Mouse (Mus musculus) CH12.LX (cell line): ENCODE measurements around the gene Slc23a2. TPM values are rescaled to one million over a fixed set of nuclear protein-coding genes. Genes with fewer than 3 reads are reported as not detected.

Experiments
- DNase-seq: peaks from one replicate; pipeline ENCODE4 v3.0.0-alpha.2; 2013; ENCODE audit errors: extremely low read depth
- H3K27ac ChIP-seq: 2 replicates; pipeline ENCODE4 v1.5.1; 2012; ENCODE audit warnings: low read depth, mild to moderate bottlenecking, control low read depth, moderate library complexity; ENCODE audit not compliant: insufficient read depth
- H3K27me3 ChIP-seq: replicated peaks from 2 replicates; pipeline ENCODE3; 2012; ENCODE audit warnings: inconsistent platforms
- H3K36me3 ChIP-seq, 2 experiments: replicated peaks in 1 of 2; 2 replicates each; pipeline versions ENCODE3 to v1.6.1; 2012; ENCODE audit warnings: inconsistent platforms in 1 of 2, low read length in 1 of 2, mild to moderate bottlenecking in 1 of 2, mixed read lengths in 1 of 2, moderate library complexity in 1 of 2; ENCODE audit not compliant: control insufficient read depth in 1 of 2, insufficient read depth in 1 of 2
- H3K4me1 ChIP-seq, 2 experiments: 2 replicates each; pipeline ENCODE4 v1.6.1; 2012; ENCODE audit warnings: inconsistent platforms in 1 of 2, moderate library complexity in 1 of 2; ENCODE audit not compliant: insufficient read depth in 2 of 2, control insufficient read depth in 1 of 2
- H3K4me2 ChIP-seq: 2 replicates; pipeline ENCODE4 v1.6.1; 2012; ENCODE audit warnings: low read depth, mild to moderate bottlenecking, control low read depth; ENCODE audit not compliant: poor library complexity, insufficient read depth, severe bottlenecking
- H3K4me3 ChIP-seq, 3 experiments: fragments of 150-350 bp in 1 of 3; sonication (generic) in 1 of 3; replicated peaks in 1 of 3; 2 replicates each; pipeline versions ENCODE3 to v1.5.1; 2011 to 2012; ENCODE audit warnings: low read depth in 2 of 3, low read length in 2 of 3, mild to moderate bottlenecking in 2 of 3, moderate library complexity in 2 of 3, control low read depth in 1 of 3, improper control_type of control experiment in 1 of 3, inconsistent platforms in 1 of 3, mixed read lengths in 1 of 3; ENCODE audit not compliant: poor library complexity in 1 of 3
- H3K79me2 ChIP-seq: replicated peaks from 2 replicates; pipeline ENCODE4 v1.6.1; 2012; ENCODE audit warnings: mild to moderate bottlenecking, moderate library complexity; ENCODE audit not compliant: control insufficient read depth, poor library complexity, insufficient read depth, severe bottlenecking; ENCODE audit errors: extremely low read depth
- H3K9ac ChIP-seq: 2 replicates; pipeline ENCODE4 v1.6.1; 2012; ENCODE audit warnings: low read depth, mild to moderate bottlenecking, control low read depth, moderate library complexity; ENCODE audit not compliant: insufficient read depth
- H3K9me3 ChIP-seq: replicated peaks from 2 replicates; pipeline ENCODE3; 2012; ENCODE audit warnings: low read length, inconsistent platforms, mixed read lengths
- BHLHE40 ChIP-seq: IDR thresholded peaks from 2 replicates; pipeline ENCODE4 v1.6.1; 2011; ENCODE audit warnings: mild to moderate bottlenecking, low read depth, low read length, improper control_type of control experiment
- CTCF ChIP-seq, 2 experiments: IDR thresholded peaks in 1 of 2; conservative IDR thresholded peaks in 1 of 2; 2 replicates each; pipeline ENCODE4 v1.5.1; 2011 to 2012; ENCODE audit warnings: low read depth in 2 of 2, low read length in 2 of 2, improper control_type of control experiment in 1 of 2, inconsistent platforms in 1 of 2, mild to moderate bottlenecking in 1 of 2, moderate library complexity in 1 of 2
- E2F4 ChIP-seq: IDR thresholded peaks from 2 replicates; pipeline ENCODE4 v1.6.1; 2011; ENCODE audit warnings: low read depth, low read length, improper control_type of control experiment; ENCODE audit not compliant: insufficient replicate concordance
- ELF1 ChIP-seq: IDR thresholded peaks from 2 replicates; pipeline ENCODE4 v1.6.1; 2014; ENCODE audit warnings: low read depth, mild to moderate bottlenecking, inconsistent platforms, low read length, improper control_type of control experiment
- EP300 ChIP-seq: IDR thresholded peaks from 2 replicates; pipeline ENCODE4 v1.6.1; 2011; ENCODE audit warnings: low read length, improper control_type of control experiment
- ETS1 ChIP-seq: conservative IDR thresholded peaks from 2 replicates; pipeline ENCODE4 v1.6.1; 2012; ENCODE audit warnings: low read depth, mild to moderate bottlenecking, inconsistent platforms, low read length, improper control_type of control experiment, moderate library complexity
- GABPA ChIP-seq: IDR thresholded peaks from 2 replicates; pipeline ENCODE4 v1.6.1; 2012; ENCODE audit warnings: low read depth, low read length, improper control_type of control experiment, inconsistent platforms; ENCODE audit not compliant: insufficient replicate concordance
- HCFC1 ChIP-seq: IDR thresholded peaks from 2 replicates; pipeline ENCODE4 v1.6.1; 2012; ENCODE audit warnings: low read depth, mild to moderate bottlenecking, inconsistent platforms, low read length, improper control_type of control experiment
- JUN ChIP-seq: IDR thresholded peaks from 2 replicates; pipeline ENCODE4 v1.6.1; 2011; ENCODE audit warnings: low read depth, mild to moderate bottlenecking, low read length, improper control_type of control experiment, moderate library complexity; ENCODE audit not compliant: insufficient read depth
- MEF2A ChIP-seq: IDR thresholded peaks from 2 replicates; pipeline ENCODE4 v1.6.1; 2014; ENCODE audit warnings: low read depth, mild to moderate bottlenecking, inconsistent platforms, low read length, improper control_type of control experiment, borderline replicate concordance
- MXI1 ChIP-seq: IDR thresholded peaks from 2 replicates; pipeline ENCODE4 v1.6.1; 2011; ENCODE audit warnings: mild to moderate bottlenecking, low read depth, low read length, improper control_type of control experiment
- MYC ChIP-seq: IDR thresholded peaks from 2 replicates; pipeline ENCODE4 v1.6.1; 2011; ENCODE audit warnings: low read depth, mild to moderate bottlenecking, improper control_type of control experiment, low read length
- POLR2AphosphoS2 ChIP-seq: IDR thresholded peaks from 2 replicates; pipeline ENCODE4 v1.6.1; 2011; ENCODE audit warnings: low read depth, low read length, improper control_type of control experiment
- SMC3 ChIP-seq: IDR thresholded peaks from 2 replicates; pipeline ENCODE4 v1.6.1; 2011; ENCODE audit warnings: low read depth, low read length, improper control_type of control experiment
- TCF12 ChIP-seq: IDR thresholded peaks from 2 replicates; pipeline ENCODE4 v1.6.1; 2014; ENCODE audit warnings: low read depth, mild to moderate bottlenecking, inconsistent platforms, low read length, improper control_type of control experiment
- UBTF ChIP-seq: IDR thresholded peaks from 2 replicates; pipeline ENCODE4 v1.6.1; 2012; ENCODE audit warnings: low read depth, mild to moderate bottlenecking, inconsistent platforms, low read length, improper control_type of control experiment, moderate library complexity
- USF2 ChIP-seq: conservative IDR thresholded peaks from 2 replicates; pipeline ENCODE4 v1.6.1; 2011; ENCODE audit warnings: low read depth, low read length, improper control_type of control experiment
- ZKSCAN1 ChIP-seq: IDR thresholded peaks from 2 replicates; pipeline ENCODE4 v1.6.1; 2012; ENCODE audit warnings: low read depth, inconsistent platforms, low read length, improper control_type of control experiment, borderline replicate concordance
- ZNF384 ChIP-seq: IDR thresholded peaks from 2 replicates; pipeline ENCODE4 v1.6.1; 2012; ENCODE audit warnings: low read depth, low read length, improper control_type of control experiment, inconsistent platforms
- dilution Hi-C: fragments of 300-500 bp; cut with MboI; formaldehyde crosslinking; loops from 2 replicates; pipeline ENCODE4 v1.14.3; 2020; ENCODE audit warnings: low sequenced_read_pairs; ENCODE audit not compliant: extremely low pct_unique_long_range_greater_than_20kb, extremely low pct_ligation_motif_present
- in situ Hi-C: fragments of 300-500 bp; cut with MboI; formaldehyde crosslinking; loops from 3 replicates; pipeline ENCODE4 v1.14.3; 2019; ENCODE audit warnings: low sequenced_read_pairs, low pct_ligation_motif_present, low pct_unique_long_range_greater_than_20kb, mixed read lengths
- polyA plus RNA-seq: library from polyadenylated mRNA; unstranded; fragments of >175 nt; gene quantifications from 2 replicates; pipeline ENCODE4 v1.2.1, GENCODE M21; 2012; ENCODE audit warnings: low read depth; ENCODE audit not compliant: insufficient read length
- total RNA-seq, 2 experiments: library from RNA; depleted of rRNA; stranded (reverse); fragments of 300-350 nt in 1 of 2; fragments of >200 nt in 1 of 2; gene quantifications; 2 replicates each; pipeline ENCODE4 v1.2.3; 2012 to 2014

The Slc23a2 gene
- total and polyA plus RNA-seq, 3 experiments, result 10.6 to 21.7 (median 13.4) TPM

GRCm38 (mm10) chr2:132046659-132047058 is 98.2 kb downstream of the Slc23a2 start:
- H3K36me3 ChIP-seq, result no peaks in the 10 kb centered on the region
- H3K9me3 ChIP-seq, result no peaks in the 10 kb centered on the region
- no peaks in the 10 kb centered on the region for H3K79me2 ChIP-seq
- dilution Hi-C loops, result no loop called here
- no peak overlapping the region for H3K27ac ChIP-seq
- DNase-seq, result no peak
- H3K9ac ChIP-seq, result no peak overlapping the region
- TF ChIP-seq BHLHE40 (no peak), POLR2AphosphoS2 (no peak), E2F4 (no peak), SMC3 (no peak), MXI1 (no peak), GABPA (no peak)
- no peak overlapping the region for H3K4me2 ChIP-seq
- no peaks in the 10 kb centered on the region for H3K27me3 ChIP-seq
- peaks cover 5 to 37% of the 10 kb centered on the region in 2 experiments for H3K4me1 ChIP-seq
- in situ Hi-C loops, result no loop called here
- H3K4me3 ChIP-seq, result no peak overlapping the region

- Histone ChIP-seq H3K27ac (no peak overlapping the region), H3K27me3 (no peaks in the 10 kb centered on the region), H3K4me1 (peaks cover 11 to 43% of the 10 kb centered on the region in 2 experiments), H3K36me3 (no peaks in the 10 kb centered on the region), H3K9me3 (no peaks in the 10 kb centered on the region), H3K9ac (no peak overlapping the region), H3K4me2 (no peak overlapping the region), H3K4me3 (no peak overlapping the region), H3K79me2 (no peaks in the 10 kb centered on the region)
- in situ Hi-C loops (no loop called here), dilution Hi-C loops (no loop called here)
- TF ChIP-seq ELF1 (no peak), E2F4 (no peak), ETS1 (no peak), EP300 (no peak), JUN (no peak), HCFC1 (no peak), MEF2A (no peak), CTCF (conservative IDR thresholded peaks at IDR 0.05 in 1 of 2, IDR thresholded peaks at IDR 0.05 in 1 of 2; ENCODE audit: low read depth in 2 of 2, low read length in 2 of 2) (no peak), GABPA (no peak), ZNF384 (no peak), TCF12 (no peak), POLR2AphosphoS2 (no peak), UBTF (no peak), USF2 (no peak), BHLHE40 (no peak), ZKSCAN1 (no peak), MYC (no peak)
- no peak for DNase-seq
These were observed 100.3 kb downstream of the Slc23a2 start for GRCm38 (mm10) chr2:132044320-132045274.
